In genomic region chr17:15055925-15056324, GRCm38 (mm10) we compare ENCODE assay signal across 16 mouse cellular contexts. TPM values are rescaled to one million over a fixed set of nuclear protein-coding genes. Genes with fewer than 3 reads are reported as not detected.
A peak's percentile ranks its signal among the peaks of the same experiment; 100 is the strongest.
DNase-seq lines count a peak whose midpoint lies in the region; ATAC-seq and TF ChIP-seq lines count a peak whose summit lies in the region.
"Had no signal": no experiment of that assay in that cellular context is flagged by ENCODE, and none has a peak within 500 bp of the region (broad histone marks: within the 10 kb centered on the region; RNA-seq: fewer than 3 reads in every experiment).

No protein-coding gene starts in this region.

- H3K4me1 ChIP-seq in forebrain, embryonic 16.5 days (replicated peaks; ENCODE audit: control insufficient read depth, insufficient read depth, low read length): peaks cover 7% of the 10 kb centered on the region; the same call in 1 of the 2 replicates
- H3K4me1 ChIP-seq in forebrain, embryonic 12.5 days: no peaks in the 10 kb centered on the region
- H3K4me1 ChIP-seq in liver, embryonic 11.5 days (replicated peaks; ENCODE audit: control insufficient read depth, insufficient read depth, low read length): peaks cover 7% of the 10 kb centered on the region; the same call in 1 of the 2 replicates
- no peaks in the 10 kb centered on the region for H3K4me1 ChIP-seq in liver, postnatal 0 days (ENCODE audit: insufficient read depth)
- no peaks in the 10 kb centered on the region for H3K4me1 ChIP-seq in embryonic facial prominence, embryonic 10.5 days
- no peaks in the 10 kb centered on the region for H3K4me1 ChIP-seq in hindbrain, embryonic 16.5 days (ENCODE audit: control insufficient read depth, insufficient read depth, low read depth, low read length)
- H3K4me1 ChIP-seq: midbrain, embryonic 10.5 days had no signal

- 48% methylated on average over 4 of the region's 4 CpGs for WGBS in forebrain, embryonic 16.5 days
- 93% methylated on average over 4 of the region's 4 CpGs for WGBS in forebrain, embryonic 12.5 days
- 77% methylated on average over 4 of the region's 4 CpGs for WGBS in liver, embryonic 11.5 days
- WGBS in liver, postnatal 0 days (ENCODE audit: insufficient replicate concordance): 71% methylated on average over 4 of the region's 4 CpGs
- 91% methylated on average over 4 of the region's 4 CpGs for WGBS in embryonic facial prominence, embryonic 10.5 days
- WGBS in hindbrain, embryonic 16.5 days: 74% methylated on average over 4 of the region's 4 CpGs

- no peaks in the 10 kb centered on the region; the same call in none of the 2 replicates for H3K36me3 ChIP-seq in forebrain, embryonic 16.5 days (ENCODE audit: control insufficient read depth, insufficient read depth)
- H3K36me3 ChIP-seq in forebrain, embryonic 12.5 days (replicated peaks): peaks cover 24% of the 10 kb centered on the region
- peaks cover 3% of the 10 kb centered on the region; the same call in 1 of the 2 replicates for H3K36me3 ChIP-seq in liver, embryonic 11.5 days (ENCODE audit: control insufficient read depth, insufficient read depth, low read length)
- peaks cover 33% of the 10 kb centered on the region for H3K36me3 ChIP-seq in liver, postnatal 0 days (replicated peaks; ENCODE audit: insufficient read depth, low read length)
- peaks cover 52% of the 10 kb centered on the region for H3K36me3 ChIP-seq in embryonic facial prominence, embryonic 10.5 days (replicated peaks)
- H3K36me3 ChIP-seq in hindbrain, embryonic 16.5 days (ENCODE audit: control insufficient read depth, insufficient read depth, low read length): peaks cover 3% of the 10 kb centered on the region; the same call in 1 of the 2 replicates

- no peak overlapping the region for H3K9ac ChIP-seq in forebrain, embryonic 16.5 days (replicated peaks; ENCODE audit: low read depth, low read length)
- no peak overlapping the region for H3K9ac ChIP-seq in forebrain, embryonic 12.5 days
- H3K9ac ChIP-seq in liver, embryonic 11.5 days (ENCODE audit: low read depth, low read length): no peak overlapping the region
- no peak overlapping the region for H3K9ac ChIP-seq in liver, postnatal 0 days (replicated peaks)
- H3K9ac ChIP-seq in hindbrain, embryonic 16.5 days (ENCODE audit: low read depth, low read length): no peak overlapping the region; the same call in 1 of the 2 replicates
- H3K9ac ChIP-seq: lung, embryonic 15.5 days had no signal

- no peaks in the 10 kb centered on the region for H3K9me3 ChIP-seq in forebrain, embryonic 16.5 days (ENCODE audit: control insufficient read depth, low read length)
- no peaks in the 10 kb centered on the region for H3K9me3 ChIP-seq in forebrain, embryonic 12.5 days
- no peaks in the 10 kb centered on the region for H3K9me3 ChIP-seq in liver, embryonic 11.5 days (ENCODE audit: control insufficient read depth, low read length)
- H3K9me3 ChIP-seq in liver, postnatal 0 days (ENCODE audit: low read length): no peaks in the 10 kb centered on the region
- H3K9me3 ChIP-seq in embryonic facial prominence, embryonic 10.5 days: no peaks in the 10 kb centered on the region
- no peaks in the 10 kb centered on the region for H3K9me3 ChIP-seq in hindbrain, embryonic 16.5 days (ENCODE audit: control insufficient read depth, low read length)
- H3K9me3 ChIP-seq: G1E; lung, embryonic 15.5 days; midbrain, embryonic 10.5 days had no signal

- H3K4me2 ChIP-seq in forebrain, embryonic 16.5 days (ENCODE audit: low read length): no peak overlapping the region
- no peak overlapping the region for H3K4me2 ChIP-seq in forebrain, embryonic 12.5 days
- no peak overlapping the region for H3K4me2 ChIP-seq in liver, embryonic 11.5 days
- H3K4me2 ChIP-seq in liver, postnatal 0 days (ENCODE audit: low read depth, low read length): no peak overlapping the region
- no peak overlapping the region for H3K4me2 ChIP-seq in hindbrain, embryonic 16.5 days (ENCODE audit: low read length)
- H3K4me2 ChIP-seq: lung, embryonic 15.5 days had no signal

- H3K27ac ChIP-seq in forebrain, embryonic 16.5 days (ENCODE audit: low read length): no peak overlapping the region
- H3K27ac ChIP-seq in forebrain, embryonic 12.5 days: no peak overlapping the region
- no peak overlapping the region for H3K27ac ChIP-seq in liver, embryonic 11.5 days (ENCODE audit: low read depth, low read length)
- H3K27ac ChIP-seq in liver, postnatal 0 days (ENCODE audit: low read depth): no peak overlapping the region
- H3K27ac ChIP-seq in embryonic facial prominence, embryonic 10.5 days (replicated peaks): no peak overlapping the region
- H3K27ac ChIP-seq in hindbrain, embryonic 16.5 days (ENCODE audit: low read depth, low read length): no peak overlapping the region
- H3K27ac ChIP-seq: lung, embryonic 15.5 days; midbrain, embryonic 10.5 days had no signal

- no peaks in the 10 kb centered on the region for H3K27me3 ChIP-seq in forebrain, embryonic 16.5 days (replicated peaks; ENCODE audit: control insufficient read depth, insufficient read depth, low read length)
- H3K27me3 ChIP-seq in forebrain, embryonic 12.5 days: no peaks in the 10 kb centered on the region
- no peaks in the 10 kb centered on the region for H3K27me3 ChIP-seq in liver, embryonic 11.5 days (replicated peaks; ENCODE audit: control insufficient read depth, insufficient read depth, low read length)
- H3K27me3 ChIP-seq in liver, postnatal 0 days (ENCODE audit: insufficient read depth, low read length): no peaks in the 10 kb centered on the region
- no peaks in the 10 kb centered on the region for H3K27me3 ChIP-seq in embryonic facial prominence, embryonic 10.5 days (replicated peaks; ENCODE audit: low read depth, poor library complexity, severe bottlenecking)
- H3K27me3 ChIP-seq in hindbrain, embryonic 16.5 days (replicated peaks; ENCODE audit: control insufficient read depth, insufficient read depth, low read length): no peaks in the 10 kb centered on the region
- H3K27me3 ChIP-seq: lung, embryonic 15.5 days had no signal

- no peak overlapping the region for H3K4me3 ChIP-seq in forebrain, embryonic 16.5 days (replicated peaks; ENCODE audit: low read length)
- H3K4me3 ChIP-seq in forebrain, embryonic 12.5 days (replicated peaks): no peak overlapping the region
- no peak overlapping the region for H3K4me3 ChIP-seq in liver, embryonic 11.5 days (ENCODE audit: low read depth, low read length)
- no peak overlapping the region for H3K4me3 ChIP-seq in liver, postnatal 0 days (ENCODE audit: low read depth, low read length)
- H3K4me3 ChIP-seq in embryonic facial prominence, embryonic 10.5 days: no peak overlapping the region
- no peak overlapping the region for H3K4me3 ChIP-seq in hindbrain, embryonic 16.5 days (ENCODE audit: low read length)
- H3K4me3 ChIP-seq: lung, embryonic 15.5 days; midbrain, embryonic 10.5 days had no signal

- peak; percentile 61; the same call in 1 of the 2 replicates for ATAC-seq in forebrain, embryonic 16.5 days
- ATAC-seq in forebrain, embryonic 12.5 days (ENCODE audit: low FRiP score): no peak
- no peak for ATAC-seq in liver, embryonic 11.5 days (replicated peaks; ENCODE audit: low FRiP score)
- ATAC-seq in liver, postnatal 0 days: no peak
- ATAC-seq in frontal cortex, adult (ENCODE audit: low TSS enrichment): peak; percentile 67
- ATAC-seq in hindbrain, embryonic 16.5 days: no peak

- DNase-seq in liver, embryonic 11.5 days (ENCODE audit: low spot score): peak; percentile 18
- no peak for DNase-seq in liver, postnatal 0 days
- DNase-seq in layer of hippocampus, postnatal 14 days (ENCODE audit: low spot score in 2 of 2): peak; percentile 66 to 88
- DNase-seq in embryonic facial prominence, embryonic 10.5 days (ENCODE audit: low spot score): no peak
- DNase-seq: cerebellum, adult 18-20 months; gastrocnemius, postnatal 36 days had no signal

- no peak for TF ChIP-seq EP300 in liver, postnatal 0 days (IDR thresholded peaks at IDR 0.05; ENCODE audit: low read depth)

- TF ChIP-seq CTCF in liver, postnatal 0 days (IDR thresholded peaks at IDR 0.05; ENCODE audit: low read depth): no peak

RNA-seq across cellular contexts. Expression of gene Gm3448, which starts 14.6 kb away (rescaled TPM):
- polyA plus RNA-seq in forebrain, embryonic 16.5 days (2015; fragmentation: Nextera tagmentation; extraction: Ambion mirVana): 5.1 TPM in 2 replicates
- 6.7 and 6.8 TPM in 2 replicates for polyA plus RNA-seq in forebrain, embryonic 12.5 days (2016; fragmentation: Nextera tagmentation; extraction: Ambion mirVana)
- polyA plus RNA-seq in liver, embryonic 11.5 days (2014; fragmentation: Nextera tagmentation; extraction: Ambion mirVana): 3.0 and 4.6 TPM in 2 replicates
- polyA plus RNA-seq in liver, postnatal 0 days (2015; fragmentation: Nextera tagmentation; extraction: Ambion mirVana): 3.3 and 5.4 TPM in 2 replicates
- total RNA-seq in layer of hippocampus, postnatal 14 days (2021): 1 to 10 TPM; 6.6 to 6.8 TPM
- polyA plus RNA-seq in embryonic facial prominence, embryonic 10.5 days (2016; fragmentation: Nextera tagmentation; extraction: Ambion mirVana): 3.7 and 4.2 TPM in 2 replicates
- polyA plus RNA-seq in hindbrain, embryonic 16.5 days (2015; fragmentation: Nextera tagmentation; extraction: Ambion mirVana): 3.1 and 3.7 TPM in 2 replicates

RNA-seq across cellular contexts. Expression of gene Tcte3, which starts 14.6 kb away (rescaled TPM):
- not detected in 2 replicates for polyA plus RNA-seq in forebrain, embryonic 16.5 days (2015; fragmentation: Nextera tagmentation; extraction: Ambion mirVana)
- 0.74 TPM in 1 of 2 replicates, not detected in the other for polyA plus RNA-seq in forebrain, embryonic 12.5 days (2016; fragmentation: Nextera tagmentation; extraction: Ambion mirVana)
- polyA plus RNA-seq in liver, embryonic 11.5 days (2014; fragmentation: Nextera tagmentation; extraction: Ambion mirVana): 3.9 and 4.4 TPM in 2 replicates
- 3.7 and 5.2 TPM in 2 replicates for polyA plus RNA-seq in liver, postnatal 0 days (2015; fragmentation: Nextera tagmentation; extraction: Ambion mirVana)
- total RNA-seq in layer of hippocampus, postnatal 14 days (2021): 1 to 10 TPM in 1 of 2 experiments, not detected in 1; 1.0 TPM
- not detected in 2 replicates for polyA plus RNA-seq in embryonic facial prominence, embryonic 10.5 days (2016; fragmentation: Nextera tagmentation; extraction: Ambion mirVana)
- polyA plus RNA-seq in hindbrain, embryonic 16.5 days (2015; fragmentation: Nextera tagmentation; extraction: Ambion mirVana): 0.80 and 0.96 TPM in 2 replicates
- total RNA-seq: gastrocnemius, postnatal 36 days had no signal
- polyA plus RNA-seq: heart, embryonic 16.5 days; limb, embryonic 14.5 days; spleen, adult 2 months had no signal

RNA-seq across cellular contexts. Expression of gene Ermard, which starts 14.9 kb away (rescaled TPM):
- 73.3 and 86.6 TPM in 2 replicates for polyA plus RNA-seq in forebrain, embryonic 16.5 days (2015; fragmentation: Nextera tagmentation; extraction: Ambion mirVana)
- polyA plus RNA-seq in forebrain, embryonic 12.5 days (2016; fragmentation: Nextera tagmentation; extraction: Ambion mirVana): 91.1 and 106 TPM in 2 replicates
- polyA plus RNA-seq in liver, embryonic 11.5 days (2014; fragmentation: Nextera tagmentation; extraction: Ambion mirVana): 67.2 and 73.1 TPM in 2 replicates
- 24.2 and 27.2 TPM in 2 replicates for polyA plus RNA-seq in liver, postnatal 0 days (2015; fragmentation: Nextera tagmentation; extraction: Ambion mirVana)
- 10 to 100 TPM; 62.2 to 64.7 TPM for total RNA-seq in layer of hippocampus, postnatal 14 days (2021)
- 93.9 and 95.6 TPM in 2 replicates for polyA plus RNA-seq in embryonic facial prominence, embryonic 10.5 days (2016; fragmentation: Nextera tagmentation; extraction: Ambion mirVana)
- polyA plus RNA-seq in hindbrain, embryonic 16.5 days (2015; fragmentation: Nextera tagmentation; extraction: Ambion mirVana): 76.3 and 76.8 TPM in 2 replicates

RNA-seq across cellular contexts. Expression of gene Gm3435, which starts 45.9 kb away (rescaled TPM):
- 8.5 and 9.9 TPM in 2 replicates for polyA plus RNA-seq in forebrain, embryonic 16.5 days (2015; fragmentation: Nextera tagmentation; extraction: Ambion mirVana)
- polyA plus RNA-seq in forebrain, embryonic 12.5 days (2016; fragmentation: Nextera tagmentation; extraction: Ambion mirVana): 9.0 and 10.8 TPM in 2 replicates
- polyA plus RNA-seq in liver, embryonic 11.5 days (2014; fragmentation: Nextera tagmentation; extraction: Ambion mirVana): 5.4 and 5.6 TPM in 2 replicates
- 2.7 and 3.7 TPM in 2 replicates for polyA plus RNA-seq in liver, postnatal 0 days (2015; fragmentation: Nextera tagmentation; extraction: Ambion mirVana)
- total RNA-seq in layer of hippocampus, postnatal 14 days (2021): 1 to 10 TPM; 3.3 TPM
- 6.3 and 7.8 TPM in 2 replicates for polyA plus RNA-seq in embryonic facial prominence, embryonic 10.5 days (2016; fragmentation: Nextera tagmentation; extraction: Ambion mirVana)
- 5.0 and 6.7 TPM in 2 replicates for polyA plus RNA-seq in hindbrain, embryonic 16.5 days (2015; fragmentation: Nextera tagmentation; extraction: Ambion mirVana)

Comparison
In these comparisons a context has a peak if more than half of its experiments do, and no peak if none do; other contexts are left out.
1. ATAC-seq: peak in forebrain, embryonic 16.5 days (single experiment) and frontal cortex, adult (single experiment); none in forebrain, embryonic 12.5 days (single experiment), liver, embryonic 11.5 days (single experiment), liver, postnatal 0 days (single experiment) and hindbrain, embryonic 16.5 days (single experiment).
2. DNase-seq: peak in liver, embryonic 11.5 days (single experiment) and layer of hippocampus, postnatal 14 days (2 of 2); none in liver, postnatal 0 days (single experiment) and embryonic facial prominence, embryonic 10.5 days (single experiment).